Mouse (Mus musculus): Measurements from ENCODE around the gene Rbm20.

DNA sequence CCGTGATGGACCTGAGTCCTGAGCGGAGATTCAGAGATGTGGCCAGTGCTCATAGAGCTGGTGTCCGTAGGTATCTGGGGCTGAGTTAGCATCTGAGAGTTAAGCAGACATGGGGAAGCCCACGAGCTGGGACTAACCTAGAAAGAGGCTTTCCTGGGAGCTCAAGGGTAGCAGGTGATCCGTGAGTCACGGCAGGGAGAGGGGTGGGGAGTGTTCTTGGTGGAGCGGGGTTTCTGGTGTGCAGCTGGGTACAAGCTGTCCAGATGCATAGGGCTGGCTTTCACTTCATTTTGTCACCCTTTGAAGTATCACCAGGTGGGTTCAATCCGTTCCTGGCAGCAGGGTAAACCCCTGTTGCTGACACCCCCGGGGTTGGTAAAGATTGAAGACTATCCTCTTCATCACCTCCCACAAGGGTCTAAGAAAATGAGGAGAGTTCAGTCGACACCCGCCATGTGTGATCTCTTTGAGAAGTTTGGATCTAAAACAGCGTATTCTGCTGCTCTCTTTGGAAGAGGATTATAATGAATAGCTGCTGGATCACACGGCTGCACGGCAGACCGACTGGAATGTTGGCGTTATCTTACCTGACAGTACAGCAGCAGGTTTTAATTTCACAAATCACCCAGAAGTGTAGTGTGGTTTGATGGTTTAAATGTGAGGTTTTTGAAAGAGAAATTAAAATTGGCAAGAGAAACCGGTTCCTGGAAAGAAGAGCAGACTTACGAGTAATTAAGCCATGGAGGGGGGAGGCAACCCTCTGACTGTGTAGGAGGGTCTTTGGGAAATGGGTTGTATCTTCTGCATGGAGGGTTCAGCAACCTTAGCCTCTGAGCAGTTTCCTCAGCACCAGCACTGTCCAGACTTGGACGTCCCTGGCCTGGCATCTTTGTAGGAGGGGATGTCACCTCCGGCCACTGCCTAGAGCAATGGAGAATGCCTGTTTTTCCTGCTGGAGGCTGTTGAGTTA is 114.9 kb downstream of the Rbm20 start:
- TF ChIP-seq CTCF (IDR thresholded peaks at IDR 0.05; ENCODE audit: low read depth) (no peak), EP300 (IDR thresholded peaks at IDR 0.05; ENCODE audit: low read depth) (no peak)
